Mouse (Mus musculus) hindbrain, embryonic 11.5 days (tissue): Measurements from ENCODE around the gene Olfr804. TPM values are rescaled to one million over a fixed set of nuclear protein-coding genes. Genes with fewer than 3 reads are reported as not detected.

Experiments used
- polyA plus RNA-seq: library from polyadenylated mRNA; unstranded; fragments of >200 nt; fragmentation: Nextera tagmentation; extraction: Ambion mirVana; gene quantifications from 2 replicates; pipeline ENCODE4 v1.2.1, GENCODE M21; 2014

Gene Olfr804
- polyA plus RNA-seq, 1 experiment from 2014 or later, result not detected

Other genes starting within 250 kb of the Olfr804 start
- not detected in 2 replicates for gene Olfr787, start 241.3 kb upstream of the Olfr804 start, polyA plus RNA-seq
- not detected in 2 replicates for gene Olfr788, start 232.2 kb upstream of the Olfr804 start, polyA plus RNA-seq
- gene Olfr789, start 218.5 kb upstream of the Olfr804 start, polyA plus RNA-seq, result not detected in 2 replicates
- not detected in 2 replicates for gene Olfr790, start 204.7 kb upstream of the Olfr804 start, polyA plus RNA-seq
- not detected in 2 replicates for gene Olfr791, start 181.4 kb upstream of the Olfr804 start, polyA plus RNA-seq
- not detected in 2 replicates for gene Olfr792, start 164.0 kb upstream of the Olfr804 start, polyA plus RNA-seq
- not detected in 2 replicates for gene Olfr794, start 135.6 kb upstream of the Olfr804 start, polyA plus RNA-seq
- not detected in 2 replicates for gene Olfr796, start 90.6 kb upstream of the Olfr804 start, polyA plus RNA-seq
- not detected in 2 replicates for gene Olfr798, start 75.3 kb upstream of the Olfr804 start, polyA plus RNA-seq
- not detected in 2 replicates for gene Olfr799, start 65.7 kb upstream of the Olfr804 start, polyA plus RNA-seq
- gene Olfr800, start 45.5 kb upstream of the Olfr804 start, polyA plus RNA-seq, result not detected in 2 replicates
- not detected in 2 replicates for gene Olfr801, start 29.3 kb upstream of the Olfr804 start, polyA plus RNA-seq
- gene Olfr802, start 15.0 kb upstream of the Olfr804 start, polyA plus RNA-seq, result not detected in 2 replicates
- gene Olfr803, start 8.9 kb upstream of the Olfr804 start, polyA plus RNA-seq, result not detected in 2 replicates
- not detected in 2 replicates for gene Olfr805, start 26.2 kb downstream of the Olfr804 start, polyA plus RNA-seq
- not detected in 2 replicates for gene Olfr806, start 38.7 kb downstream of the Olfr804 start, polyA plus RNA-seq
- not detected in 2 replicates for gene Olfr807, start 54.6 kb downstream of the Olfr804 start, polyA plus RNA-seq
- gene Olfr808, start 62.3 kb downstream of the Olfr804 start, polyA plus RNA-seq, result not detected in 2 replicates
- not detected in 2 replicates for gene Olfr809, start 71.4 kb downstream of the Olfr804 start, polyA plus RNA-seq
- gene Olfr810, start 91.7 kb downstream of the Olfr804 start, polyA plus RNA-seq, result not detected in 2 replicates
- gene Olfr811, start 101.2 kb downstream of the Olfr804 start, polyA plus RNA-seq, result not detected in 2 replicates
- not detected in 2 replicates for gene Olfr812, start 142.9 kb downstream of the Olfr804 start, polyA plus RNA-seq
- gene Olfr813, start 152.2 kb downstream of the Olfr804 start, polyA plus RNA-seq, result not detected in 2 replicates
- gene Olfr814, start 176.6 kb downstream of the Olfr804 start, polyA plus RNA-seq, result not detected in 2 replicates
- gene Olfr815, start 202.7 kb downstream of the Olfr804 start, polyA plus RNA-seq, result not detected in 2 replicates
- not detected in 2 replicates for gene Olfr816, start 212.4 kb downstream of the Olfr804 start, polyA plus RNA-seq
- not detected in 2 replicates for gene Olfr818, start 245.9 kb downstream of the Olfr804 start, polyA plus RNA-seq